Mouse (Mus musculus) ES-E14 (cell line): Measurements from ENCODE around the gene Snn.

ENCODE experiments used
- CHD2 ChIP-seq: IDR thresholded peaks from 2 replicates; pipeline ENCODE4 v1.6.1; 2014; ENCODE audit warnings: mild to moderate bottlenecking, low read depth, low read length, inconsistent platforms
- HCFC1 ChIP-seq: IDR thresholded peaks from 2 replicates; pipeline ENCODE4 v1.6.1; 2012; ENCODE audit warnings: low read length, inconsistent platforms, borderline replicate concordance; ENCODE audit not compliant: insufficient read depth
- MAFK ChIP-seq: IDR thresholded peaks from 2 replicates; pipeline ENCODE4 v1.6.1; 2014; ENCODE audit warnings: mild to moderate bottlenecking, low read depth, low read length, inconsistent platforms; ENCODE audit not compliant: insufficient read depth
- ZC3H11A ChIP-seq: IDR thresholded peaks from 2 replicates; pipeline ENCODE4 v1.6.1; 2012; ENCODE audit warnings: low read depth, mild to moderate bottlenecking, inconsistent platforms, low read length, borderline replicate concordance

- TF ChIP-seq ZC3H11A: no peak
- no peak for TF ChIP-seq CHD2
- TF ChIP-seq MAFK: no peak
- TF ChIP-seq HCFC1: no peak
These were observed 61.9 kb downstream of the Snn start for GRCm38 (mm10) chr16:11122625-11123024.
